Mouse (Mus musculus) erythroblast, adult 5-6 weeks (primary cell): ENCODE results near the gene Hook2. TPM values are rescaled to one million over a fixed set of nuclear protein-coding genes. Genes with fewer than 3 reads are reported as not detected.

ENCODE experiments used
- total RNA-seq, 2 experiments: library from RNA; stranded (forward) in 1 of 2; stranded (reverse) in 1 of 2; fragments of 150-400 nt in 1 of 2; fragments of 200-764, 138-1000 nt in 1 of 2; gene quantifications; 2 replicates each; pipeline versions ENCODE4 v1.2.3 to v1.2.4; 2015 to 2017; ENCODE audit warnings: low replicate concordance in 2 of 2

Hook2 gene
- total RNA-seq, 2 experiments from 2014 or later: 1.6 to 5.0 TPM

Other genes with a start within 250 kb of the Hook2 start
- 19.0 and 24.5 TPM in 2 replicates for gene Nfix, start 190.3 kb upstream of the Hook2 start, total RNA-seq (2015; ENCODE audit: low replicate concordance)
- gene Nfix, start 190.3 kb upstream of the Hook2 start, total RNA-seq (2017; ENCODE audit: low replicate concordance): 7.9 and 14.1 TPM in 2 replicates
- 2.3 TPM in 1 of 2 replicates, not detected in the other for gene Dand5, start 167.8 kb upstream of the Hook2 start, total RNA-seq (2015; ENCODE audit: low replicate concordance)
- 2.3 and 3.9 TPM in 2 replicates for gene Dand5, start 167.8 kb upstream of the Hook2 start, total RNA-seq (2017; ENCODE audit: low replicate concordance)
- 4.4 and 5.9 TPM in 2 replicates for gene Gadd45gip1, start 159.1 kb upstream of the Hook2 start, total RNA-seq (2015; ENCODE audit: low replicate concordance)
- 7.4 and 7.7 TPM in 2 replicates for gene Gadd45gip1, start 159.1 kb upstream of the Hook2 start, total RNA-seq (2017; ENCODE audit: low replicate concordance)
- 379 and 406 TPM in 2 replicates for gene Rad23a, start 149.9 kb upstream of the Hook2 start, total RNA-seq (2015; ENCODE audit: low replicate concordance)
- 572 and 669 TPM in 2 replicates for gene Rad23a, start 149.9 kb upstream of the Hook2 start, total RNA-seq (2017; ENCODE audit: low replicate concordance)
- 255 and 289 TPM in 2 replicates for gene Calr, start 143.7 kb upstream of the Hook2 start, total RNA-seq (2015; ENCODE audit: low replicate concordance)
- gene Calr, start 143.7 kb upstream of the Hook2 start, total RNA-seq (2017; ENCODE audit: low replicate concordance): 800 and 908 TPM in 2 replicates
- 6.0 and 9.6 TPM in 2 replicates for gene Farsa, start 133.6 kb upstream of the Hook2 start, total RNA-seq (2015; ENCODE audit: low replicate concordance)
- gene Farsa, start 133.6 kb upstream of the Hook2 start, total RNA-seq (2017; ENCODE audit: low replicate concordance): 25.0 and 28.8 TPM in 2 replicates
- gene Syce2, start 118.5 kb upstream of the Hook2 start, total RNA-seq (2015; ENCODE audit: low replicate concordance): 54.3 and 54.8 TPM in 2 replicates
- gene Syce2, start 118.5 kb upstream of the Hook2 start, total RNA-seq (2017; ENCODE audit: low replicate concordance): 10.6 and 24.4 TPM in 2 replicates
- 7.9 and 14.6 TPM in 2 replicates for gene Gcdh, start 96.7 kb upstream of the Hook2 start, total RNA-seq (2015; ENCODE audit: low replicate concordance)
- gene Gcdh, start 96.7 kb upstream of the Hook2 start, total RNA-seq (2017; ENCODE audit: low replicate concordance): 13.4 and 17.6 TPM in 2 replicates
- gene Klf1, start 88.7 kb upstream of the Hook2 start, total RNA-seq (2015; ENCODE audit: low replicate concordance): 58.9 and 59.8 TPM in 2 replicates
- gene Klf1, start 88.7 kb upstream of the Hook2 start, total RNA-seq (2017; ENCODE audit: low replicate concordance): 85.0 and 116 TPM in 2 replicates
- 31.9 and 44.9 TPM in 2 replicates for gene Dnase2a, start 82.0 kb upstream of the Hook2 start, total RNA-seq (2015; ENCODE audit: low replicate concordance)
- 85.2 and 99.8 TPM in 2 replicates for gene Dnase2a, start 82.0 kb upstream of the Hook2 start, total RNA-seq (2017; ENCODE audit: low replicate concordance)
- gene Mast1, start 53.2 kb upstream of the Hook2 start, total RNA-seq (2015; ENCODE audit: low replicate concordance): not detected in 2 replicates
- gene Mast1, start 53.2 kb upstream of the Hook2 start, total RNA-seq (2017; ENCODE audit: low replicate concordance): 0.28 TPM in 1 of 2 replicates, not detected in the other
- not detected in 2 replicates for gene Rtbdn, start 43.6 kb upstream of the Hook2 start, total RNA-seq (2015; ENCODE audit: low replicate concordance)
- gene Rtbdn, start 43.6 kb upstream of the Hook2 start, total RNA-seq (2017; ENCODE audit: low replicate concordance): not detected in 2 replicates
- not detected in 2 replicates for gene Gm49661, start 21.2 kb upstream of the Hook2 start, total RNA-seq (2015; ENCODE audit: low replicate concordance)
- gene Gm49661, start 21.2 kb upstream of the Hook2 start, total RNA-seq (2017; ENCODE audit: low replicate concordance): not detected in 2 replicates
- gene Prdx2, start 21.0 kb upstream of the Hook2 start, total RNA-seq (2015; ENCODE audit: low replicate concordance): 1,192 and 1,430 TPM in 2 replicates
- gene Prdx2, start 21.0 kb upstream of the Hook2 start, total RNA-seq (2017; ENCODE audit: low replicate concordance): 2,193 and 2,235 TPM in 2 replicates
- gene Rnaseh2a, start 20.8 kb upstream of the Hook2 start, total RNA-seq (2015; ENCODE audit: low replicate concordance): 31.8 and 67.2 TPM in 2 replicates
- 37.4 and 37.9 TPM in 2 replicates for gene Rnaseh2a, start 20.8 kb upstream of the Hook2 start, total RNA-seq (2017; ENCODE audit: low replicate concordance)
- gene Junb, start 11.9 kb upstream of the Hook2 start, total RNA-seq (2015; ENCODE audit: low replicate concordance): 6.1 and 6.7 TPM in 2 replicates
- gene Junb, start 11.9 kb upstream of the Hook2 start, total RNA-seq (2017; ENCODE audit: low replicate concordance): 15.5 and 16.1 TPM in 2 replicates
- gene Best2, start 23.9 kb downstream of the Hook2 start, total RNA-seq (2015; ENCODE audit: low replicate concordance): not detected in 2 replicates
- gene Best2, start 23.9 kb downstream of the Hook2 start, total RNA-seq (2017; ENCODE audit: low replicate concordance): not detected in 2 replicates
- 20.8 and 24.2 TPM in 2 replicates for gene Asna1, start 34.7 kb downstream of the Hook2 start, total RNA-seq (2015; ENCODE audit: low replicate concordance)
- 13.5 and 26.3 TPM in 2 replicates for gene Asna1, start 34.7 kb downstream of the Hook2 start, total RNA-seq (2017; ENCODE audit: low replicate concordance)
- gene Trir, start 36.2 kb downstream of the Hook2 start, total RNA-seq (2015; ENCODE audit: low replicate concordance): 32.1 and 45.4 TPM in 2 replicates
- gene Trir, start 36.2 kb downstream of the Hook2 start, total RNA-seq (2017; ENCODE audit: low replicate concordance): 72.9 and 103 TPM in 2 replicates
- 9.6 and 10.8 TPM in 2 replicates for gene Tnpo2, start 46.3 kb downstream of the Hook2 start, total RNA-seq (2015; ENCODE audit: low replicate concordance)
- 11.2 and 14.6 TPM in 2 replicates for gene Tnpo2, start 46.3 kb downstream of the Hook2 start, total RNA-seq (2017; ENCODE audit: low replicate concordance)
- 5.4 TPM in 1 of 2 replicates, not detected in the other for gene Fbxw9, start 69.5 kb downstream of the Hook2 start, total RNA-seq (2015; ENCODE audit: low replicate concordance)
- gene Fbxw9, start 69.5 kb downstream of the Hook2 start, total RNA-seq (2017; ENCODE audit: low replicate concordance): 0.43 and 4.3 TPM in 2 replicates
- gene Gm5741, start 77.4 kb downstream of the Hook2 start, total RNA-seq (2015; ENCODE audit: low replicate concordance): not detected in 2 replicates
- not detected in 2 replicates for gene Gm5741, start 77.4 kb downstream of the Hook2 start, total RNA-seq (2017; ENCODE audit: low replicate concordance)
- 12.3 and 16.1 TPM in 2 replicates for gene Dhps, start 81.2 kb downstream of the Hook2 start, total RNA-seq (2015; ENCODE audit: low replicate concordance)
- gene Dhps, start 81.2 kb downstream of the Hook2 start, total RNA-seq (2017; ENCODE audit: low replicate concordance): 3.2 and 12.1 TPM in 2 replicates
- 26.1 and 31.3 TPM in 2 replicates for gene Wdr83os, start 90.1 kb downstream of the Hook2 start, total RNA-seq (2015; ENCODE audit: low replicate concordance)
- 4.3 and 11.3 TPM in 2 replicates for gene Wdr83os, start 90.1 kb downstream of the Hook2 start, total RNA-seq (2017; ENCODE audit: low replicate concordance)
- gene Wdr83, start 90.7 kb downstream of the Hook2 start, total RNA-seq (2015; ENCODE audit: low replicate concordance): 1.7 and 16.9 TPM in 2 replicates
- 4.9 and 6.3 TPM in 2 replicates for gene Wdr83, start 90.7 kb downstream of the Hook2 start, total RNA-seq (2017; ENCODE audit: low replicate concordance)
- gene Man2b1, start 92.7 kb downstream of the Hook2 start, total RNA-seq (2015; ENCODE audit: low replicate concordance): 27.5 and 32.8 TPM in 2 replicates
- 17.8 and 18.6 TPM in 2 replicates for gene Man2b1, start 92.7 kb downstream of the Hook2 start, total RNA-seq (2017; ENCODE audit: low replicate concordance)
- gene Zfp791, start 132.5 kb downstream of the Hook2 start, total RNA-seq (2015; ENCODE audit: low replicate concordance): not detected in 2 replicates
- not detected in 2 replicates for gene Zfp791, start 132.5 kb downstream of the Hook2 start, total RNA-seq (2017; ENCODE audit: low replicate concordance)
- gene Cks1brt, start 161.3 kb downstream of the Hook2 start, total RNA-seq (2015; ENCODE audit: low replicate concordance): not detected in 2 replicates
- not detected in 2 replicates for gene Cks1brt, start 161.3 kb downstream of the Hook2 start, total RNA-seq (2017; ENCODE audit: low replicate concordance)
- gene Olfr371, start 235.4 kb downstream of the Hook2 start, total RNA-seq (2015; ENCODE audit: low replicate concordance): not detected in 2 replicates
- gene Olfr371, start 235.4 kb downstream of the Hook2 start, total RNA-seq (2017; ENCODE audit: low replicate concordance): not detected in 2 replicates